Mouse (Mus musculus): ENCODE data around the gene Rybp. TPM values are rescaled to one million over a fixed set of nuclear protein-coding genes. Genes with fewer than 3 reads are reported as not detected.

Gene Rybp
- polyA plus RNA-seq, 1 experiment from 2014 or later, result 19.6 TPM

DNA sequence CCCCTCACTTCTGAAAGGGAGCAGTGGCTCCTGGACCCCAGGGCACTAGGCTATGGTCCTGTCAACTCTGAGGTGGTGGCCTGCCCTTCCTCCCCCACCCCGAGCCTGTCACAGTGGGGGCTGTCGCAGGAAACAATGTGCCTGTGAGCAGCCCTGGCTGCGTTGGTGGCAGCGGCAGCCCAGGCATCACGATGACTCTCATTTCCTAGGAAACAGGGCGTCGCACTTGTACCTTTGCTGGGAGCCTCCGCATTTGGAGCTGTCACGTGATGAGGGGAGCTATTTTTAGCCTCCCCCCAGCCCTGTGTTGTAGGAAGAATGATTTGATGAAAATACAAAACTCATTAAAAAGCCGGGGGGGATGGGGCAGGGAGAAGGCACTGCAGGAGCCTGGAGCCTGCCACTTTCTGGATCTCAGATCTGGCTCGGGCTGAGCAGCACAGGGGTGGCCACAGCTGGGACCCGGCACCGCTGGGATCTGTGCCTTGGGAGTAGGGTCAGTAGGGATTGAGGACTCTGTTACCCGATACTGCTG lies 80.5 kb downstream of the Rybp start:
- no peaks in the 10 kb centered on the region for H3K9me3 ChIP-seq (ENCODE audit: control insufficient read depth, low read length)
- peaks cover 37% of the 10 kb centered on the region for H3K4me1 ChIP-seq (replicated peaks; ENCODE audit: control insufficient read depth, insufficient read depth, low read length)
- no peaks in the 10 kb centered on the region for H3K36me3 ChIP-seq (ENCODE audit: control insufficient read depth, insufficient read depth, low read length)
- H3K4me2 ChIP-seq (ENCODE audit: low read depth, low read length), result peak overlapping the region; percentile 23
- H3K27me3 ChIP-seq (ENCODE audit: control insufficient read depth, insufficient read depth, low read depth, low read length), result no peaks in the 10 kb centered on the region
- H3K4me3 ChIP-seq (ENCODE audit: low read length), result no peak overlapping the region
- WGBS, result 3% methylated on average over 14 of the region's 14 CpGs
- no peak overlapping the region for H3K27ac ChIP-seq (ENCODE audit: low read length)
- peak; percentile 51 for ATAC-seq (ENCODE audit: low read depth)
- 0 out of 2 replicates have a peak overlapping the region, but pooled peaks have one; percentile 8 for H3K9ac ChIP-seq (ENCODE audit: low read length)

DNA sequence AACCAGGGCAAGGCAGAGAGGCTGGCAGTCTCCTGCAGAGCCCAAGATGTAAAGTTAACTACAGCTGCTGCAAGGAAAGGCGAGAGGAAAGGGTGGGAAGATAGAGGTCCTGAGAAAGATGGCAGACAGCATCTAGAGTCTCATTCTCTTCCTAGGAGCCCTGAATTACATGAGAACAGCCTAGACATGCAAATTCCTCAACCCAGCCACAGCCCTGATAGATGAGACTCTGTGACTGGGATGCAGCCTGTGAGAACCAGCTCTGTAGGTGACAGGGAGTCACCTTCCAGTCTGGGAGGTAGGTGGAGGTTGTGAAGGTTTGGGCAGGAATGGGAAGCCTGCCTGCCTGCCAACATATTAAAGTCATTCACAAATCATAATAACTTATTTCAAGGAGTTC lies 81.0 kb downstream of the Rybp start:
- ATAC-seq (ENCODE audit: low read depth), result no peak
- no peak overlapping the region for H3K27ac ChIP-seq (ENCODE audit: low read length)
- H3K4me2 ChIP-seq (ENCODE audit: low read depth, low read length), result no peak overlapping the region
- 79% methylated on average over 1 of the region's 1 CpGs for WGBS
- no peak overlapping the region for H3K9ac ChIP-seq (ENCODE audit: low read length)
- H3K9me3 ChIP-seq (ENCODE audit: control insufficient read depth, low read length), result no peaks in the 10 kb centered on the region
- H3K27me3 ChIP-seq (ENCODE audit: control insufficient read depth, insufficient read depth, low read depth, low read length), result no peaks in the 10 kb centered on the region
- H3K4me3 ChIP-seq (ENCODE audit: low read length), result no peak overlapping the region
- no peaks in the 10 kb centered on the region for H3K36me3 ChIP-seq (ENCODE audit: control insufficient read depth, insufficient read depth, low read length)
- peaks cover 40% of the 10 kb centered on the region for H3K4me1 ChIP-seq (replicated peaks; ENCODE audit: control insufficient read depth, insufficient read depth, low read length)

DNA sequence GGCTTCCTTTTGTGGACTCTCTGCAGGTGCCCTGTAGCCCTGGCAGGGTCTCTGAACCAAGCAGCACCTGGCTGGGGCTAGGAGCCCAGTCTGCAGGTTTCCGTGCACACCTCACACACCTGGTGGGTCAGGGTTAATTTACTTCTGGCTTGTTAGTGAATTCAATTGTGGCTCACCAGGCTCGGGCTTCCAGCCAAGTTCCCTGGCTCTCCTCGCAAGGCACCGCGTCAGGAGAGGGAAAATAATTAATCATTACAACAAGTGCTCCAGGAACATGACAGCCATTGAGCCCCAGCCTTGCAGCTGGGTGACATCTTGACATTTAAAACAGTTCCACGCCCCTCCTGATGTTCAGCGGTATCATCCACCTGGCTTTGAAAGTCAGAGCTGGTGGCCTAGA lies 82.8 kb downstream of the Rybp start:
- peaks cover 40% of the 10 kb centered on the region for H3K4me1 ChIP-seq (replicated peaks; ENCODE audit: control insufficient read depth, insufficient read depth, low read length)
- 17% methylated on average over 7 of the region's 7 CpGs for WGBS
- H3K4me2 ChIP-seq (ENCODE audit: low read depth, low read length), result no peak overlapping the region
- peak; percentile 32 for ATAC-seq (ENCODE audit: low read depth)
- H3K27ac ChIP-seq (ENCODE audit: low read length), result no peak overlapping the region
- no peak overlapping the region for H3K4me3 ChIP-seq (ENCODE audit: low read length)
- no peak overlapping the region for H3K9ac ChIP-seq (ENCODE audit: low read length)
- H3K27me3 ChIP-seq (ENCODE audit: control insufficient read depth, insufficient read depth, low read depth, low read length), result no peaks in the 10 kb centered on the region
- no peaks in the 10 kb centered on the region for H3K9me3 ChIP-seq (ENCODE audit: control insufficient read depth, low read length)
- no peaks in the 10 kb centered on the region for H3K36me3 ChIP-seq (ENCODE audit: control insufficient read depth, insufficient read depth, low read length)

DNA sequence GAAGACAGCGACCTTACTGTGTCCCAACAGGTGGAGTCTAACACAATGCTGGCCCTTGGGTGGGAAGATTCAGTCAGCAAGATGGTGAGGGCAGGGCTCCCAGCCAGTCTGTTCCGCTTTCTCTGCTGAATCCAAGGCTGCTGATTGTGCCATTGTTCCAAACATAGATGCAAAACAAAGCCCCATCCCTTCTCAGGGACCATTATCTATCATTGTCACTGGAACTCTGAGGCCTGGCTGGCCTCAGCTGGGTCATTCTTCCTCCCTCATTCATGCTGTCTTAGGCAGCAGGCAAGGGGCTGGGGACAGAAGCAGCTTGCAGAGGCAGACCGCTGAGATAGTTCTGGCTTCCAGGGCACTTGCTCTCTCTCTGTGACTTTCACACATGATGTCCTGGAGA lies 83.8 kb downstream of the Rybp start:
- Histone ChIP-seq H3K4me3 (ENCODE audit: low read length) (no peak overlapping the region), H3K9ac (ENCODE audit: low read length) (no peak overlapping the region), H3K27me3 (ENCODE audit: control insufficient read depth, insufficient read depth, low read depth, low read length) (no peaks in the 10 kb centered on the region), H3K27ac (ENCODE audit: low read length) (peak overlapping the region; percentile 37; the same call in 1 of the 2 replicates), H3K4me2 (ENCODE audit: low read depth, low read length) (no peak overlapping the region), H3K4me1 (replicated peaks; ENCODE audit: control insufficient read depth, insufficient read depth, low read length) (peaks cover 40% of the 10 kb centered on the region), H3K36me3 (ENCODE audit: control insufficient read depth, insufficient read depth, low read length) (no peaks in the 10 kb centered on the region), H3K9me3 (ENCODE audit: control insufficient read depth, low read length) (no peaks in the 10 kb centered on the region)
- WGBS, result 44% methylated on average over 3 of the region's 3 CpGs
- peak; percentile 44 for ATAC-seq (ENCODE audit: low read depth)

DNA sequence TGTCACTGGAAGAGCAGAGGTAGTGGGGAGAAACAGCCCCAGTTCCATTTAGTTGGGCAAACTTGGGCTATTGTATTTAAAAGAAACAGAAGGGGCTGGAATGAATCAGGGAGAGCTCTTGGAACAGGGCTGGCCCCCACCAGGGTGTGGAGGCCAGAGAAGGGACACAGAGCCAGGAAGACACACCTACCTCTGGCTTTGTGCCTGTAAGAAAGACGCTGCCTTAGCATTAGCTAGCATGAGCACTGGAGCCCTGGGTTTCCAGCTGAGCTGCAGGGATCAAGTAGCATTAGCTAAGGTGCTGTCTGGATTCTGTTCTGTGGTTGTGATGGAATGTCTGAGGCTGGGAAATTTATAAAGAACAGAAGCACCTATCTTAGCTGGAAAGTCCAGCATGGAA lies 85.2 kb downstream of the Rybp start:
- H3K9ac ChIP-seq (ENCODE audit: low read length), result no peak overlapping the region
- H3K9me3 ChIP-seq (ENCODE audit: control insufficient read depth, low read length), result no peaks in the 10 kb centered on the region
- 30% methylated on average over 1 of the region's 1 CpGs for WGBS

DNA sequence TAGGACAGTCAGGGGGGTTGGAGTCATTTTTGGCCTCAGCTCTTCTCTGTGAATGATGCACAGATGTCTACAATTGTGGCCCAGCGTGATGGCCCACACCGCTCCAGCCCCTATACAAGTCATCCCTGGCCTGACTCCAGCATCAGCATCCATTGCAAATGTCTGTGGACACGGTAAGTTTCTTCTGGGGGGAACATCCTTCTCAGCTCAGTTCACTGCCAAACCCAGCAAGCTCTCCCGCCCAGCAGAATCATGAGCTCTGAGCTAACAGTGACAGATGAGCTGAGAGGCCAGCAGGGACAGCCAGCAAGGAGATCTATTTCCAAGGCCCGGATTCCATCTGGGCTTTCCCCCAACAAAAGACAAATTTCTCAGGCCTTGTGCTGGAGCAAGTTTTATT lies 90.2 kb downstream of the Rybp start:
- Histone ChIP-seq H3K27ac (ENCODE audit: low read length) (peak overlapping the region; percentile 95), H3K9me3 (ENCODE audit: control insufficient read depth, low read length) (no peaks in the 10 kb centered on the region), H3K36me3 (ENCODE audit: control insufficient read depth, insufficient read depth, low read length) (no peaks in the 10 kb centered on the region), H3K4me3 (ENCODE audit: low read length) (no peak overlapping the region), H3K4me2 (ENCODE audit: low read depth, low read length) (no peak overlapping the region), H3K4me1 (replicated peaks; ENCODE audit: control insufficient read depth, insufficient read depth, low read length) (peaks cover 54% of the 10 kb centered on the region), H3K27me3 (ENCODE audit: control insufficient read depth, insufficient read depth, low read depth, low read length) (no peaks in the 10 kb centered on the region), H3K9ac (ENCODE audit: low read length) (no peak overlapping the region)
- peak; percentile 71 for ATAC-seq (ENCODE audit: low read depth)
- 40% methylated on average over 5 of the region's 5 CpGs for WGBS

More for the DNA sequence above, 85.2 kb downstream of the Rybp start:
- ATAC-seq (ENCODE audit: low read depth), result no peak
- Histone ChIP-seq H3K4me3 (ENCODE audit: low read length) (no peak overlapping the region), H3K27me3 (ENCODE audit: control insufficient read depth, insufficient read depth, low read depth, low read length) (no peaks in the 10 kb centered on the region), H3K4me1 (replicated peaks; ENCODE audit: control insufficient read depth, insufficient read depth, low read length) (peaks cover 41% of the 10 kb centered on the region), H3K4me2 (ENCODE audit: low read depth, low read length) (no peak overlapping the region), H3K27ac (ENCODE audit: low read length) (no peak overlapping the region), H3K36me3 (ENCODE audit: control insufficient read depth, insufficient read depth, low read length) (no peaks in the 10 kb centered on the region)

DNA sequence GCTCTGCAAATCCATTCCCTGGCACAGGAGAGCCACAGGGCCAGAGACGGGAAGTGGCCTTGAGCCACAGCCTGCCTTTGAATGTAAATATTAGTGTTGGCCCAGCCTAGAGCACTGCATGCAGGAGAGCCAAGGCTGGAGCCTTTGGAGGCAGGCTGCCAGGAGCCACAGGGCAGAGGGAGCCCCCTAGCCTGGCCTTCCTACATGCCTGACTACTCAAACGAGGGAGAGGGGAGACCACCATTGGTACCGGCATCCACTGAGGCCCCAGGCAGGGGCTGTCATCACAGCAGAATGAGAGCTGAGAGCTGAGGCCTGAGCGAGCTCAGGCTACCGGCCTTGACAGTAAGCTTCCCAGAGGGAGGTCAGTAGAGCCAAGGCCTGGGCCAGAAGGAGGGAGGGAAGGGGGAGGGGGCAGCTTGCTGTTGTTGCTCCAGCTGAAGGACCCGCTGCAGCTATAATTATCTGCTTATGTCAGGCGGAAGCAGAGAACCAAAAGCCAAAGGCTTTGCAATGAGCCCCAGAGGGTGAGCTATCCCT lies 91.3 kb downstream of the Rybp start:
- no peaks in the 10 kb centered on the region for H3K27me3 ChIP-seq (ENCODE audit: control insufficient read depth, insufficient read depth, low read depth, low read length)
- H3K36me3 ChIP-seq (ENCODE audit: control insufficient read depth, insufficient read depth, low read length), result no peaks in the 10 kb centered on the region
- peak overlapping the region; percentile 95 for H3K27ac ChIP-seq (ENCODE audit: low read length)
- no peak overlapping the region for H3K4me3 ChIP-seq (ENCODE audit: low read length)
- no peak overlapping the region for H3K9ac ChIP-seq (ENCODE audit: low read length)
- peaks cover 48% of the 10 kb centered on the region for H3K4me1 ChIP-seq (replicated peaks; ENCODE audit: control insufficient read depth, insufficient read depth, low read length)
- WGBS, result 10% methylated on average over 7 of the region's 7 CpGs
- peak; percentile 90 for ATAC-seq (ENCODE audit: low read depth)
- H3K9me3 ChIP-seq (ENCODE audit: control insufficient read depth, low read length), result no peaks in the 10 kb centered on the region
- peak overlapping the region; percentile 21 for H3K4me2 ChIP-seq (ENCODE audit: low read depth, low read length)

DNA sequence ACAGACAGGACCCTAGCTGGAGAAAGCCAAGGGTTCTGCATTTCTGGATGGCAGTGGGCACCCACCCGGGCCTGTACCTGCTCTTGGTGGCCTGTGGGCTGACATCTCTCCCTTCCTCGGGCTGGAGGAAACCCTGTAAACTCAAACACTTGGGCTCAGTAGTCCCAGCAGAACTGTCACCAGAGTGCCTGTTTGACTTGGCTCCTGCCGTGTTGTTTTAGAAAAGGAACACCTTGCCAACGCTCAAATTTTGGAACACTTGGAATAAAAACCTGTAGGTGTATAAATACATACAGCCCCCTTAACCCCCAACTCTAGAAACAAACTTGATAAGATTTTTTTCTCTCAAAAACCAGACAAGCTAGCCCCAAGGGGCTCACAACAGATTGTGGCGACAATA lies 92.2 kb downstream of the Rybp start:
- H3K36me3 ChIP-seq (ENCODE audit: control insufficient read depth, insufficient read depth, low read length), result no peaks in the 10 kb centered on the region
- no peak for ATAC-seq (ENCODE audit: low read depth)
- peaks cover 48% of the 10 kb centered on the region for H3K4me1 ChIP-seq (replicated peaks; ENCODE audit: control insufficient read depth, insufficient read depth, low read length)
- peak overlapping the region; percentile 30; the same call in 1 of the 2 replicates for H3K9ac ChIP-seq (ENCODE audit: low read length)
- H3K27ac ChIP-seq (ENCODE audit: low read length), result peak overlapping the region; percentile 95
- H3K27me3 ChIP-seq (ENCODE audit: control insufficient read depth, insufficient read depth, low read depth, low read length), result no peaks in the 10 kb centered on the region
- H3K9me3 ChIP-seq (ENCODE audit: control insufficient read depth, low read length), result no peaks in the 10 kb centered on the region
- WGBS, result 23% methylated on average over 5 of the region's 5 CpGs
- H3K4me3 ChIP-seq (ENCODE audit: low read length), result no peak overlapping the region
- H3K4me2 ChIP-seq (ENCODE audit: low read depth, low read length), result no peak overlapping the region

DNA sequence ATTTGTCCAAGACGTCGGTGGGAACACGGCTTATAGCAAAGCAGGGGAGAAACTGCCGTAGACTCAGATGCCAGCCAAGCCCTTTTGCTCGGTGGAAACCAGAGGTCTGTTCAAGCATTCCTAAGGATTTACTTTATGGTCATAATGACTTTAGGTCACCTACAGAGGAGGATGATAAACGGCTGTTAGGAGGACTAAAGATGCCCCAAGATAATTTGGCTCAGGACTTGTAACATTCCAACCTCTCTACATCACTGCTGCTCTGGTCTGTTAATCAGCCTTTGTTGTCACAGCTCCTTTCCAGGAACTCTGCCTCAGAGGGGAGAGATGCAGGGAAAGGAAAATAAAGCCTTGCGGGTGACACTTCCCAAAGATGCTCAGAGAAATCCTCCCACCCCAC lies 93.5 kb downstream of the Rybp start:
- Histone ChIP-seq H3K9ac (ENCODE audit: low read length) (no peak overlapping the region), H3K36me3 (ENCODE audit: control insufficient read depth, insufficient read depth, low read length) (no peaks in the 10 kb centered on the region), H3K4me1 (replicated peaks; ENCODE audit: control insufficient read depth, insufficient read depth, low read length) (peaks cover 53% of the 10 kb centered on the region), H3K9me3 (ENCODE audit: control insufficient read depth, low read length) (no peaks in the 10 kb centered on the region), H3K27ac (ENCODE audit: low read length) (no peak overlapping the region), H3K27me3 (ENCODE audit: control insufficient read depth, insufficient read depth, low read depth, low read length) (no peaks in the 10 kb centered on the region), H3K4me3 (ENCODE audit: low read length) (no peak overlapping the region), H3K4me2 (ENCODE audit: low read depth, low read length) (no peak overlapping the region)
- 51% methylated on average over 7 of the region's 7 CpGs for WGBS
- no peak for ATAC-seq (ENCODE audit: low read depth)

Data from lung, embryonic 16.5 days (tissue).